Mouse (Mus musculus) midbrain, embryonic 12.5 days (tissue): ENCODE results near the gene Ntm. TPM values are rescaled to one million over a fixed set of nuclear protein-coding genes. Genes with fewer than 3 reads are reported as not detected.
A peak's percentile ranks its signal among the peaks of the same experiment; 100 is the strongest.

Experiments used
- ATAC-seq: fragments of 200-750 bp; cut with Nextera tagmentation; 2 replicates; pipeline ENCODE4 v1.8.0; 2017; ENCODE audit warnings: low read depth, moderate TSS enrichment, moderate library complexity; ENCODE audit not compliant: low FRiP score
- H3K27ac ChIP-seq: fragments of 300-500 bp; sonication (generic); replicated peaks from 2 replicates; pipeline ENCODE4 v1.5.1; 2016; ENCODE audit warnings: mild to moderate bottlenecking
- H3K27me3 ChIP-seq: fragments of 300-500 bp; sonication (generic); 2 replicates; pipeline ENCODE4 v1.6.1; 2016; ENCODE audit warnings: mild to moderate bottlenecking
- H3K36me3 ChIP-seq: fragments of 300-500 bp; sonication (generic); 2 replicates; pipeline ENCODE4 v1.6.1; 2016
- H3K4me1 ChIP-seq: fragments of 300-500 bp; sonication (generic); 2 replicates; pipeline ENCODE4 v1.6.1; 2016
- H3K4me2 ChIP-seq: fragments of 300-500 bp; sonication (generic); replicated peaks from 2 replicates; pipeline ENCODE4 v1.6.1; 2016; ENCODE audit warnings: mild to moderate bottlenecking, moderate library complexity
- H3K4me3 ChIP-seq: fragments of 300-500 bp; sonication (generic); 2 replicates; pipeline ENCODE4 v1.5.1; 2016; ENCODE audit warnings: mild to moderate bottlenecking
- H3K9ac ChIP-seq: fragments of 300-500 bp; sonication (generic); replicated peaks from 2 replicates; pipeline ENCODE4 v1.6.1; 2016; ENCODE audit warnings: mild to moderate bottlenecking, moderate library complexity
- H3K9me3 ChIP-seq: fragments of 300-500 bp; sonication (generic); 2 replicates; pipeline ENCODE4 v1.6.1; 2016; ENCODE audit warnings: mild to moderate bottlenecking
- WGBS: fragments of 180-500 bp; shearing (Covaris S2); methylation state at CpG from one replicate; pipeline ENCODE4 v1.1.7; 2016; 5-methylcytosine and 5-hydroxymethylcytosine counted together
- polyA plus RNA-seq: library from polyadenylated mRNA; unstranded; fragments of >200 nt; fragmentation: Nextera tagmentation; extraction: Ambion mirVana; gene quantifications from 2 replicates; pipeline ENCODE4 v1.2.1, GENCODE M21; 2016

Ntm gene
- polyA plus RNA-seq, 1 experiment from 2014 or later = 39.0 TPM

DNA sequence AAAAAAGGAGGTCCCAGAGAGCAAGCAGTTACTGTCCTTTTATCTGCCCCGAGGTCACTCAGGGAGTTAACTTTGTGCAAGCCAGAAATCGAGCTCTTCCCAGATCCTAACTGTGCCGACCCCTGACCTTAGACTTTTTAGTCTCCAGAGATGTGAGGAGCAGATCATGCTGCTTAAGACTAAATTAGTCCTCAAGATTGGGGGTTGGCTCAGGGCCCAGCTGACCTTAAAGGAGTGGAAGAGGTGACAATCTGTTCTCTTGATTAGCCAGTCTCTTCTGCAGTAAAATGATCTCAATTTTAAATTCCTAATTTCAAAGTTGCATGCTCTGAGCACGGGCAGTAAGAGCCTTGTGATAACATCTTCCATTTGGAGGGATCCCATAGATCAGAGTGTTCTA is 193.6 kb downstream of the Ntm start:
- 61% methylated on average over 4 of the region's 4 CpGs for WGBS
- Histone ChIP-seq H3K9me3 (no peaks in the 10 kb centered on the region), H3K27me3 (no peaks in the 10 kb centered on the region), H3K27ac (no peak overlapping the region), H3K4me1 (peaks cover 8% of the 10 kb centered on the region), H3K4me3 (no peak overlapping the region), H3K4me2 (no peak overlapping the region), H3K9ac (no peak overlapping the region), H3K36me3 (no peaks in the 10 kb centered on the region)
- ATAC-seq = no peak

DNA sequence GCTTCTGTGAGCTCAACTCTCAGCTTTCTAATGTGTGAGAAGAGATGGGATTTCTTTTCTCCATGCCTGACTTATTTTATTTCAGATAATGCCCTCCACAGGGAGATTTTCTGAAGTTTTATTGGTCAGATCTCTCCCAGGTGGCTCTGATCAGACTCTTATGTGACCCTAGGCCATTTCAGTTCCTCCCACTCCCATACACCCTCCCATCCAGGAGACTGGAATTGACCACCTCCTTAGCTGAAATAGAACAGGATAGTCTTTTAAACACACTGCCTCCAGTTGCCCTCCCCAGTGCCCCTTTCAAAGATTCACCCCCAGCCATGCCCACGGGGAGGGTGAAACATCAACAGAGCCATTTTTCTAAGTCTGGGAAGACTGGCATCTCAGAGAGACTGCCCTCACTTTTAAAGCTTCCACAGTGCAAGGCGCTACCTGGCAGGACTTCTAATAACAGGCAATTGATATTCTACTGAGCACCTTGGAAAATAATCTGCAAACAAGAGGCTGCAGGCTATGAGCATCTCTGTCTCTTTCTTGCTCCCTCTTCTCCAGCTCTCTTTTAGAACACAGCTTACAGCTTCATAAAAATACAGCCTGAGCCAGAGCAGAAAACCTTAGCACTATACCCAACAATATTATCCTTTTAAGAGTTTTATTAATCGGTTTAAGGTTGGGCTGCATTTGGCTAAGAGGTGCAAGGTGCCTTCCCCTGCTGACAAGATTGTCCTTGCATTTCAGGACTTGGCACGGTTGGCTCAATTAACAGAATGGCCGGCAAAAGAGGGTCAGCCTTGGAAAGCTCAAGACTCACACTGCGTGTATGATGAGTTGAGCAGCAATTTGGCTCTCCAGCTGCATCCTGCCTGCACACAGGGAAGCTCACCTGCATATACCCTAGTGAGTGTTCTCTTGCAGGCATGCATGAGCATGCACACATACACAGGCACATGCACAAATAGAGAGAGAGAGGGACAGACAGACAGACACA is 196.7 kb downstream of the Ntm start:
- H3K9me3 ChIP-seq = no peaks in the 10 kb centered on the region
- H3K4me3 ChIP-seq = no peak overlapping the region
- 71% methylated on average over 6 of the region's 6 CpGs for WGBS
- H3K36me3 ChIP-seq = no peaks in the 10 kb centered on the region
- no peak overlapping the region for H3K4me2 ChIP-seq
- no peak for ATAC-seq
- no peak overlapping the region for H3K9ac ChIP-seq
- H3K27me3 ChIP-seq = peaks cover 7% of the 10 kb centered on the region; the same call in 1 of the 2 replicates
- H3K4me1 ChIP-seq = peaks cover 12% of the 10 kb centered on the region
- H3K27ac ChIP-seq = peak overlapping the region; percentile 46

DNA sequence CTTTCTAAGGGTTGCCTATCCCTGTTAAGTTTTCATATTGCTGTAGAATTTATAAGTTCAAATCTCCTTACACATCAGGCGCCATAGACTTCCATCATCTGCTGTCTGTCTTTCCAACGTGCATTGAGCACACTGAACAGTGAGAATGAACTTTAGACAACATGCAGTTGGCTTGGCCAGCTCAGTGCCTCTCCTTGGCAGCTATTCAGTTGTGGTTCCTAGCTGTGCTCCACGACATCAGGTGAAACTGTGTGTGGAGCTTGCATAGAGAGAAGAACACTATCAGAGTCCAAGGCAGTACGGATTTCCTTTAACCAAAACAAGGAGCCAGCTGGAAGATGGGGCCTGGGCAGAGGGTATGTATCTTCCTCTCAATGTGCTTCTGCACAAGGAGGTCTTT is 199.6 kb downstream of the Ntm start:
- peaks cover 12% of the 10 kb centered on the region; the same call in 1 of the 2 replicates for H3K27me3 ChIP-seq
- H3K9ac ChIP-seq = no peak overlapping the region
- no peak overlapping the region for H3K27ac ChIP-seq
- peaks cover 9% of the 10 kb centered on the region for H3K4me1 ChIP-seq
- H3K36me3 ChIP-seq = no peaks in the 10 kb centered on the region
- no peak overlapping the region for H3K4me3 ChIP-seq
- WGBS = 94% methylated on average over 4 of the region's 4 CpGs
- no peaks in the 10 kb centered on the region for H3K9me3 ChIP-seq
- ATAC-seq = no peak
- H3K4me2 ChIP-seq = no peak overlapping the region

DNA sequence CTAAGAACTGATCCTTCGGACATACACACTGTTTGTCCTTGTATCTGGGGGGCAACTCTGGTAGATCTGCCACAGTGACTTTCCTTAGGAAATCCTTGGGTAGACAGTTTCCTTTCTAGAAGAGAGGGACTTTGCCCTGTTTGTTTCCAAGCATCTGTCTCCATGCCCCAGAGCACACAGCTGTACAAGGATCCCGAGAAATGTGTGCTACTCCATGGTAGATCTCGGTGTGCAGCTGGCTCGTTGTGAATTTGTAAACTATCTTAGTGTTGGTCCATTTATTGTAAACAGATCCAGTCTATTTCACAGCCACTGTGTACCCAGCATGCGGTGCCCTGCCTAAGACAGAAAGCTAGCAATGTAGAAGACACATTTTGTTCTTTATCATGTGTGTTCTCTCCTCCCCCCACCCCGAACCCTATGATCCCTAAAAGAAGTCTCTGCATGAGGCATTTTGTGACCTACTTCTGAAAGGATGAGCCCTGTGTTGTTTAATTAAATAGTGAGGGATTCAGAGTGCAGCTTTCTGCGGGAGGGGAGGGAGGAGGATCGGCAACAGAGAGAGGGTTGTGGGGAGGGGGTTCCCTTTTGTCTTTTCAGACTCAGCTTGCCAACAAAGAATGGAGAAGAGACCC is 200.9 kb downstream of the Ntm start:
- Histone ChIP-seq H3K27me3 (peaks cover 12% of the 10 kb centered on the region; the same call in 1 of the 2 replicates), H3K4me2 (0 out of 2 replicates have a peak overlapping the region, but pooled peaks have one; percentile 7), H3K9ac (0 out of 2 replicates have a peak overlapping the region, but pooled peaks have one; percentile 11), H3K4me3 (no peak overlapping the region), H3K27ac (no peak overlapping the region), H3K9me3 (no peaks in the 10 kb centered on the region), H3K4me1 (peaks cover 9% of the 10 kb centered on the region), H3K36me3 (no peaks in the 10 kb centered on the region)
- no peak for ATAC-seq
- 26% methylated on average over 8 of the region's 8 CpGs for WGBS

DNA sequence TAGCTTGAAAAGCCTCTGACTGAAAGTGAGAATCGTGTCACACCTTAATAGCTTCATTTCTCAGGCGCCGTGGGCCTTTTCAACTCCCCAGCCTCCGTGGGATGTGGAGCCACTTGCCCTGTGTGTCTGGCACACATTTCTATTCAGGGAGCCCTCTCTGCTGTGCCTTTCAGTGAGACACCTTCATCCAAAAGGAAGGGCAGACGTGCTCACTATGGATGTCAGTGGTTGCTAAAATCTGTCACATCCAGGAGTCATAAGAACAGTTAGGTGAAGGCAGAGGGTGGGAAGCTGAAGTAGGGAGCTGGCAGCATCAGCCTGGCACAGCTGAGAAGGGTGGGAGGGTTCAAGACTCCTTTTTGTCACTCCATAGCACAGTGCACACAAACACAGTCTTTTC is 201.4 kb downstream of the Ntm start:
- Histone ChIP-seq H3K4me2 (no peak overlapping the region), H3K9ac (no peak overlapping the region), H3K36me3 (no peaks in the 10 kb centered on the region), H3K27ac (no peak overlapping the region), H3K4me3 (no peak overlapping the region), H3K4me1 (peaks cover 9% of the 10 kb centered on the region), H3K9me3 (no peaks in the 10 kb centered on the region), H3K27me3 (peaks cover 12% of the 10 kb centered on the region; the same call in 1 of the 2 replicates)
- 80% methylated on average over 5 of the region's 5 CpGs for WGBS
- ATAC-seq = no peak

DNA sequence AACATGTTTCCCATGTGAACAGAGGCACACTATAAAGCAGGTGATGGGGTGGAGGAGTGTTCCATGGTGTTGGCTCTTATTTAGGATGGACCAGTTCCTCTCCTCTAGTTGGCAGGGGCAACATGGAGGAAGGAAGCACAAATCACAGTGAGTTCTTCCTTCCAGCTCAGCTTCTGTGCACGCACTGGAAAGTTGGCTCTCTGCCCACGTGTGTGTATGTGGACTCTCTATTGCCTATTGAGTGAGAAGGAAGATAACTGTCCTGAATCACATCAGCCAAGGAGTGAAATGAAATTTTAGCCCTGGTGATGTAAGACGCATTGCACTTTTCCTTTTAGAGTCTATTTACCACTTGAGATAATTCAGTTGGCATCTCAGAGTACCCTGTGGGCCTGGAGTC is 203.0 kb downstream of the Ntm start:
- WGBS = 87% methylated on average over 3 of the region's 3 CpGs
- peaks cover 12% of the 10 kb centered on the region; the same call in 1 of the 2 replicates for H3K27me3 ChIP-seq
- no peak overlapping the region for H3K9ac ChIP-seq
- H3K9me3 ChIP-seq = no peaks in the 10 kb centered on the region
- no peak overlapping the region for H3K27ac ChIP-seq
- H3K4me2 ChIP-seq = no peak overlapping the region
- no peaks in the 10 kb centered on the region for H3K36me3 ChIP-seq
- peaks cover 9% of the 10 kb centered on the region for H3K4me1 ChIP-seq
- no peak overlapping the region for H3K4me3 ChIP-seq
- ATAC-seq = no peak

GRCm38 (mm10) chr9:29759060-29759459 is 203.9 kb downstream of the Ntm start:
- 90% methylated on average over 2 of the region's 2 CpGs for WGBS
- Histone ChIP-seq H3K27me3 (peaks cover 12% of the 10 kb centered on the region; the same call in 1 of the 2 replicates), H3K9ac (no peak overlapping the region), H3K4me1 (peaks cover 9% of the 10 kb centered on the region), H3K27ac (no peak overlapping the region), H3K9me3 (no peaks in the 10 kb centered on the region), H3K4me3 (no peak overlapping the region), H3K4me2 (no peak overlapping the region), H3K36me3 (no peaks in the 10 kb centered on the region)
- no peak for ATAC-seq

DNA sequence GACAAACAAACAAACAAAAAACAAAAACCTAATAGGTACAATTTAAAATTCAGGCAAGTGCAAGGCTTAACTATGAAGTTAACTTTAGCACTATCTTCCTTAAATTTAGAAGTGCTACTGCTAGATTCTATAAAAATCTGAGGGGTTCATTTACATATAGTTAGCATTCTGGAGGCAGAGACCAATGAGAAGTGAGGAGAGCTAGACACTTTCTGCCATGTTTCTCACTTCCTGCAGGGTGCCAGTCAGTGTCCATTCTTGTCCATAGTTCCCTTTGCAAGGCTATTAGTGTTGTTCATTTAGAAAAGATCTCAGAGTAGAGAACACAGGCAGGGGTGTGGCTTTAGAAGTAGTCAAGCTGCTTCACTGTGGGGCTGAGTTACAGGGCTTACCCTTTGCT is 208.6 kb downstream of the Ntm start:
- Histone ChIP-seq H3K36me3 (no peaks in the 10 kb centered on the region), H3K9me3 (no peaks in the 10 kb centered on the region), H3K4me1 (peaks cover 20% of the 10 kb centered on the region), H3K9ac (no peak overlapping the region), H3K4me2 (no peak overlapping the region), H3K27me3 (no peaks in the 10 kb centered on the region), H3K4me3 (no peak overlapping the region), H3K27ac (no peak overlapping the region)
- ATAC-seq = no peak

DNA sequence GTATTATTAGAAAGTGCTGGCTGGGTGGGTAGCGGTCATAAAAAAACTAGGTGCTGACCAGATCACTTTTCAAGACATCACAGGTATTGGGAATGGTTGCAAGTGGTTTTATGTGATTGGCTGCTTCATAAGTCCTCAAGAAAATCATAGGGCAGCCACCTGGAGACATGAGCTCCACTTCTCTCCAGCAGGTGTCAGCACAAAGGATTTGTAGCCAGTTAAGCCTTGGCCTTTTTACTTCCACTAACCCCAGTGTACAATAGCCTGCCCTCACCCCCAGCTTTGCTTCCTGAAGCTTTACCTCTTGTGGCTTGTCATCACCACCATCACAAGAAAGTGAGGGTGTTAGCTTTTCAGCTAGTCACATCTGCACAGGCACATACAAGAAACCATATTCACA is 211.5 kb downstream of the Ntm start:
- no peaks in the 10 kb centered on the region for H3K36me3 ChIP-seq
- H3K4me1 ChIP-seq = peaks cover 20% of the 10 kb centered on the region
- no peaks in the 10 kb centered on the region for H3K9me3 ChIP-seq
- H3K4me2 ChIP-seq = no peak overlapping the region
- ATAC-seq = no peak
- H3K27me3 ChIP-seq = no peaks in the 10 kb centered on the region
- no peak overlapping the region for H3K9ac ChIP-seq
- H3K27ac ChIP-seq = no peak overlapping the region
- no peak overlapping the region for H3K4me3 ChIP-seq
- WGBS = 51% methylated on average over 1 of the region's 1 CpGs

GRCm38 (mm10) chr9:29750371-29751014 is 212.4 kb downstream of the Ntm start:
- Histone ChIP-seq H3K36me3 (no peaks in the 10 kb centered on the region), H3K9ac (no peak overlapping the region; the same call in 1 of the 2 replicates), H3K9me3 (no peaks in the 10 kb centered on the region), H3K4me1 (peaks cover 20% of the 10 kb centered on the region), H3K27me3 (no peaks in the 10 kb centered on the region), H3K4me2 (peak overlapping the region; percentile 32), H3K4me3 (0 out of 2 replicates have a peak overlapping the region, but pooled peaks have one; percentile 2), H3K27ac (peak overlapping the region; percentile 20; the same call in 1 of the 2 replicates)
- 25% methylated on average over 15 of the region's 15 CpGs for WGBS
- ATAC-seq = peak; percentile 47; the same call in 1 of the 2 replicates

GRCm38 (mm10) chr9:29748070-29748469 is 214.9 kb downstream of the Ntm start:
- 78% methylated on average over 4 of the region's 4 CpGs for WGBS
- no peak for ATAC-seq

More at GRCm38 (mm10) chr9:29748070-29748469, 214.9 kb downstream of the Ntm start:
- Histone ChIP-seq H3K36me3 (no peaks in the 10 kb centered on the region), H3K4me2 (no peak overlapping the region), H3K27me3 (no peaks in the 10 kb centered on the region), H3K9me3 (no peaks in the 10 kb centered on the region), H3K27ac (no peak overlapping the region), H3K9ac (no peak overlapping the region), H3K4me3 (no peak overlapping the region), H3K4me1 (peaks cover 20% of the 10 kb centered on the region)
